Mouse (Mus musculus) megakaryocyte, embryonic 14.5 days (primary cell): Measurements from ENCODE around the gene Gm11444. TPM values are rescaled to one million over a fixed set of nuclear protein-coding genes. Genes with fewer than 3 reads are reported as not detected.
A peak's percentile ranks its signal among the peaks of the same experiment; 100 is the strongest.

ENCODE experiments used
- H3K27me3 ChIP-seq: replicated peaks from 2 replicates; pipeline ENCODE3; 2012; ENCODE audit warnings: inconsistent platforms
- H3K36me3 ChIP-seq: replicated peaks from 2 replicates; pipeline ENCODE3; 2012; ENCODE audit warnings: low read length, inconsistent platforms, mixed read lengths
- H3K4me1 ChIP-seq: 2 replicates; pipeline ENCODE4 v1.6.1; 2012; ENCODE audit warnings: inconsistent platforms
- H3K4me3 ChIP-seq: replicated peaks from 2 replicates; pipeline ENCODE3; 2012; ENCODE audit warnings: moderate library complexity, mild to moderate bottlenecking, inconsistent platforms
- H3K9me3 ChIP-seq: 2 replicates; pipeline ENCODE4 v1.6.1; 2012; ENCODE audit warnings: inconsistent platforms
- FLI1 ChIP-seq: IDR thresholded peaks from 2 replicates; pipeline ENCODE4 v1.6.1; 2012; ENCODE audit warnings: low read length, inconsistent platforms, mixed read lengths
- GATA1 ChIP-seq: IDR thresholded peaks from 3 replicates; pipeline ENCODE4 v1.6.1; 2012; ENCODE audit warnings: mixed read lengths, low read length, inconsistent platforms, borderline replicate concordance
- polyA plus RNA-seq: library from polyadenylated mRNA; stranded (reverse); fragments of >175 nt; gene quantifications from 2 replicates; pipeline ENCODE4 v1.2.3, GENCODE M21; 2012; ENCODE audit warnings: low replicate concordance; ENCODE audit not compliant: insufficient read depth

The Gm11444 gene
- polyA plus RNA-seq, 1 experiment = not detected

DNA sequence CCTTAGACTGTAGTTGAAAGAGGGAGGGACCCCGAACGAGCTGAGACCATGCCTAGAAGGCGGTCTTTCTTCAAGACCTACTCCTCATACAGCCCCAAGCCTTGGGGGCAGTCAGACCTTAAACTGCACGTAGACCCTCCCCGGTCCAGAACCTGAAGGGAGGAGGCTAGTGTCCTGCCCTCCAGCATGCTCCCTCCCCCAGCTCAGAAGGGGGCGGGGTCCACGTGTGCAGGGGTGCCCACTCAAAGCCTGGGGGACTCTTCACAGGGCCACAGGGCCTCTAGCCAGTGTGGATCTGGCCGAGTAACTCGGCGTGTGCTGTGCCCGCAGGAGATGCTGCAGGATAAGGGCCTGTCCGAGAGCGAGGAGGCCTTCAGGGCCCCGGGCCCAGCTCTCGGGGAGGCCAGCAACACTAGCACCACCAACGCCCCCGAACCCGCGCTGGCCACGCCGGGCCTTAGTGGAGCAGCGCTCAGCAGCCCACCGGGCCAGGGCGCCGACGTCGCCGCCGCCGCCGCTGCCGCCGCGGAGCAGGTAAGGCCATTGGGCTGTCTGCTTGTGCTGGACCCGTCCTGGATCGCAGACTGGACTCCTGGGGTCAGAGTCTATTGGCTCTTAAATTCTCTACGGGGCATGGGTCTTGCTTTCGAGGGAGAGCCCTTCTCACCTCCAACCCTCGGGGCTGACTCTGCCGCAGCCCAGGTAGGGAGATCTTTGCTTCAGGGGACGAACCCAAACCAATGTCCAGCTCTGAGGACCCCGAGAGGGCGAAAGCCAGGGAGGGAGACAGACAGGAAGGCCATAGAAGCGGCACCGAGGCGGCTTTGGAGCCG, 39.8 kb upstream of the Gm11444 start:
- Histone ChIP-seq H3K4me1 (peaks cover 44% of the 10 kb centered on the region), H3K4me3 (no peak overlapping the region), H3K27me3 (peaks cover 98% of the 10 kb centered on the region), H3K9me3 (peaks cover 12% of the 10 kb centered on the region), H3K36me3 (no peaks in the 10 kb centered on the region)
- TF ChIP-seq FLI1 (no peak), GATA1 (no peak)

DNA sequence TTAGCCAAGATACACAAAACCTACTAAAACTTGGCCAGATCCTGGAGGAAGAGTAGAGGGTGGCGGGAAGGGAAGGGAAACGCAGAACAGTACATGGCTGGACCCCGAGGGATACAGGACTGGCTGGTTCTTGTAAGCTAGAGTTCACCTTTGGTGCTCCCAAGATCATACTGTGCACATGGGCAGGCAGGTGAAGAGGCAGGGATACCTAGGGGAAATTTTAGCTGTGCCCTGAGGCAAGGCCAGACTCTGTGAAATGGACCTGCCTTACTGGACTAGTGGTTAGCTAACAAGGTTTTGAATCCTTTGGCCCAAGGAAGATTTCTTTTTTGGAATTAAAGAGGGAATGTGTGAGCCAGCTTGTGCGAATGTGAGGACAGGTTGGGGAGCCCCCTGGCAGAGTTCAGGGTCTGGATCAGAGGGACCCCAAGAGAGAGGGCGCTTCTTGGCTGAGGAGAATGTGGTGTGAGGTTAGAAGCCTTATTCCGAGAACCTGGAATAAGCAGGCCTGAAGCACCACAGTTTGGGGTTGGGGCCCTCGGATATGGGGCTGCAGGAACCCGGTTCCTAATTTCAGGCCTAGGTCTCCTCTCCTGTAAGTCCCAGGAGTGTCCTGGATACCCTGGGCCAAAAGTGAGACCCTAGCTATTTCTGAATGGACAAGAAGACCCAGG, 39.1 kb upstream of the Gm11444 start:
- H3K4me1 ChIP-seq = peaks cover 39% of the 10 kb centered on the region
- peaks cover 12% of the 10 kb centered on the region for H3K9me3 ChIP-seq
- H3K27me3 ChIP-seq = peaks cover 99% of the 10 kb centered on the region
- TF ChIP-seq FLI1 = no peak
- TF ChIP-seq GATA1 = no peak
- no peaks in the 10 kb centered on the region for H3K36me3 ChIP-seq
- no peak overlapping the region for H3K4me3 ChIP-seq

DNA sequence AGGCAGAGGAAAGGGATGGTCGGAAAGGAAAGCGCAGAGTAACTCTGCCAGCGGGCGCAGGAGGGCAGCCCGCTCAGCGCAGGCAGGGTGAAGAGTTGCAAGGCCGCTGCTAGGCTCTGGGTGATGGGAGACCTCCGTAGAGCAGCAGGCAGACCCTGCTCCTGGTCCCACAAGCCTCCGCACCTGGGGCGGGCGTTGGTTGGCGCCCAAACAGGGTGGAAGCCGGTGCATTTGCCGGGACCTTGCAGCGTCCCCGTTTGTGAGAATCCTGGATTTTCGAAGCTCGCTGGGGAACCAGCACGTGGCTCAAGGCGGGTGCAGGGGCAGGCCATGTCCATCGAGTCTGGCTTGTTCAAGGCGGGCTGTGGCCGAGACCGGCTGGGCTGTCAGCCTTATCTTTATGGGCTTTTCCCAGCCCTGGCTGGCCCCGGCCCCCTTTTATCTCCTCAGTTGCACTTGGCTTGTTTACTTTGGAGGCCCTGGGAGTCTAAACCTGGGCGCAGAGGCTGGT, 38.4 kb upstream of the Gm11444 start:
- H3K27me3 ChIP-seq = peaks cover 96% of the 10 kb centered on the region
- no peak for TF ChIP-seq FLI1
- no peak for TF ChIP-seq GATA1
- H3K4me3 ChIP-seq = peak overlapping the region; percentile 62
- H3K36me3 ChIP-seq = no peaks in the 10 kb centered on the region
- peaks cover 34% of the 10 kb centered on the region for H3K4me1 ChIP-seq
- peaks cover 12% of the 10 kb centered on the region for H3K9me3 ChIP-seq

DNA sequence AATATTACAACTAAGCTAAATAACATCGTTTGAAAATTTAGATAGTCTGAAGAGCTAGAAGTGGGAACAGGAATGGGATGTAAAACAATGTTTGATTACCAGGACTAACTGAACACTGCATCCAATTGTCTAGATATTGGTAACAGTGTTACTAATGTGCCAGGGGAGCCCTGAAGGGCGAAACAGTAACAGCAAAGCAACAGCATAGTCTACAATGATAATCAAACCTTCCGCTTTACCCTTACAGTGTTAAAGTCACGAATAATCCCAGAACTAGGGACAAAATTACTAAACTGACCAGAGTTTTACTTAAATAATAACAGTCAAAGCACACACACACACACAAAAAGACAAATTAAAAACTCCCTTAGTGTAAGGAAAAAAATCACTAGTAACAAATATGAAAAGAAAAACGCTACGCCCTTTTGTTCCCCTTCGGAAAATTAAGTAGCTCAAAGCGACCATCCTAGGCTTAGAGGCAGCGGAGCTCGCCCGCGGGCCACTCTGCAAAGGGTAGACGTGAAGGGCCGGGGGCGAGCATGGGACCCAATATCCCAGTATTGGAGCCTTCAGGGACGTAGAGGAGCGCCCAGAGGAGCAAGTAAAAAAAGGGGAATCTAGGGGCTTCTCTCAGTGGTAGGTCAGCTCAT, 37.8 kb upstream of the Gm11444 start:
- peak overlapping the region; percentile 62 for H3K4me3 ChIP-seq
- H3K4me1 ChIP-seq = peaks cover 31% of the 10 kb centered on the region
- H3K27me3 ChIP-seq = peaks cover 95% of the 10 kb centered on the region
- H3K36me3 ChIP-seq = no peaks in the 10 kb centered on the region
- no peak for TF ChIP-seq FLI1
- TF ChIP-seq GATA1 = no peak
- peaks cover 12% of the 10 kb centered on the region for H3K9me3 ChIP-seq

DNA sequence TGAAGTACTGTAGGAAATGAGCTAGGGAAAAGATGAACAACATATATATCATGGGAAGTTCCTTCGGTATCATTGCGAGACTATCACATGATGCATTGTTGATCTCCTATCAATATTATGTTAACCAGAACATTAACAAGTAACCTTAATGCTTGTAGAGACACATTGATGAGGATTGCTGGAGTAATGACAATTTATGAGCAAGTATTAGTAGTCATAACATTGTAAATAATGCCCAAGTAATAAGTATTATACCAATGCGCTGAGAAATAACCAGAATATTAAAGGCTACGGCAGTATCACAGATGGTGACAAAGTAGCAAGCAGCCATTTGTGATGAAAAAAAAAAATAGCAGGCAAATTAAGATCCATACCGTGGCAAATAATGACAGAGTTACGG, 37.1 kb upstream of the Gm11444 start:
- H3K9me3 ChIP-seq = peaks cover 12% of the 10 kb centered on the region
- no peaks in the 10 kb centered on the region for H3K36me3 ChIP-seq
- no peak overlapping the region for H3K4me3 ChIP-seq
- peaks cover 27% of the 10 kb centered on the region for H3K4me1 ChIP-seq
- H3K27me3 ChIP-seq = peaks cover 94% of the 10 kb centered on the region
- TF ChIP-seq GATA1 (no peak), FLI1 (no peak)

DNA sequence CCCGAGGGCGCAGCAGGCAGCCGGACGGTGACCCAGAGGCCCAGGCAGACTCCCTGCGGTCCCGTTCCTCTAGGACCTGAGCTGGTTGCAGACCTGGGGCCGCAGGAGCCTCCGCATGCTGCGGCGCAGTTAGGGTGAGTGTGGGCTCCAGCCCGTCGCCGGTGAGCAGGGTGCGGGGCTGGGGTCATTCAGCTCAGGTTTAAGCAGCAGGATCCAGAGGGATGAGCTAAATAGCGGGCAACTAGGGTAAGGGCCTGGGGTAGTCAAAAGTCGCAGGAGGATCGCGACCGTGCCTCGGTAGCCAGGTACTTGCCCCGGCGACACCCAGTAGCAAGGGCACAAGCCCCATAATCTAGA, 36.3 kb upstream of the Gm11444 start:
- Histone ChIP-seq H3K4me3 (no peak overlapping the region), H3K36me3 (no peaks in the 10 kb centered on the region), H3K27me3 (peaks cover 93% of the 10 kb centered on the region), H3K9me3 (peaks cover 12% of the 10 kb centered on the region), H3K4me1 (peaks cover 23% of the 10 kb centered on the region)
- TF ChIP-seq GATA1 = no peak
- no peak for TF ChIP-seq FLI1

DNA sequence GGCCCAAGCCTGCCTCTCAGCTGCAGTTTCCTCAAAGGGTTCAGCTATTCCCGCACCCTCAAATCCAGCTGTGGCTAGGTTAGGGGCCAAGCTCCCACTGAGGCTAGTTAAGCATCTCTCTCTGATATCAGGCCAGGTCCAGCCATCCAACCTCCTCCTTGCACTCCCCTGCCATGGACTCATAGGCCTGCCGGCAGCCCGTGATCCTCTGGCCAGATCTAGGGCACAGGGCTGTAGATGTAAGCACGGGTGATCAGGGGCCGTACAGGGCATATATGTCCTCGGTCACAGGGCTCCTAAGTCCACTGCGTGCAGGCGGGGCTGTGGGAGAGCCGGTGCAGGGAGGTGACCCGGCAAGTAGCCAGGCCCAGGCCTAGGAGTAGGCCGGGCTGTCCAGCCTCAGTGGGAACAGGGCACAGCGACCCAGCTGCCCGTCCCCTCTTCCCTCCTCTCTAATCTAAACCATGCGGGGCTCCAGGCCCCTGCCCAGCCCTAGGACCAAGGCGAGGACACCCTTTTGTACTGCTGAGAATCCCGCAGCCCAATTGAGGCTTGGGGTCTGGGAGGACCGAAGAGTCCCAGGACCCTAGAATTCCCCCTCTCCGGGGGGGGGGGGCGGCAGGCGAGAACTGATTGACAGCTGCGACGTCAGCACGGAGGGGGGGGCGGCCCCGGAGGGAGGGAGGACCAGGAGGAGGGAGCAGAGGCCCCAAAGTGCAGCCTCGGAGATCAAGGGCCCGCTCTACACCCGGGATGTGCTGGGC, 35.7 kb upstream of the Gm11444 start, which contains the start of gene Tbx4:
Gene Tbx4, plus strand, starts transcription at position 758 of the 764 bp plus-strand sequence.
- no peak for TF ChIP-seq GATA1
- no peak for TF ChIP-seq FLI1
- H3K9me3 ChIP-seq = peaks cover 12% of the 10 kb centered on the region
- no peaks in the 10 kb centered on the region for H3K36me3 ChIP-seq
- peaks cover 93% of the 10 kb centered on the region for H3K27me3 ChIP-seq
- H3K4me3 ChIP-seq = no peak within 1 kb of the TSS
- H3K4me1 ChIP-seq = peaks cover 19% of the 10 kb centered on the region

DNA sequence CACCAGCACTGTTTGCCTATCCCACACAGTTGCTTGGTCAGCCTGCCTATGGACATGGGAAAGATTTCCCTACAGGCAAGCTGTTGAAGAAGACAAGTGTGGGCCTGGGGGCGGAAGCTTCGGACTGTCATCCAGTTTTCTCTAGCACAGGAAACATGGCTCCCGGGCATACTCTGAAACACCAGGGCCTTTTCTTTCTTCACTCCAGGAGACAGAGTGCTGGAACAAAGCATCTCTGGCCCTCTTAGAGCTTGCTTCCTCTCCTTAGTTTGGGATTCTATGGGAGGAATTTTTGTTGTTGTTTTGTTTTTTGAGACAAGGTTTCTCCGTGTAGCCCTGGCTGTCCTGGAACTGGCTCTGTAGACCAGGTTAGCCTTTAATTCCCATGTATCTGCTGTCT, 34.4 kb upstream of the Gm11444 start:
- Histone ChIP-seq H3K9me3 (peaks cover 12% of the 10 kb centered on the region), H3K4me3 (no peak overlapping the region), H3K36me3 (no peaks in the 10 kb centered on the region), H3K4me1 (peaks cover 7% of the 10 kb centered on the region), H3K27me3 (peaks cover 90% of the 10 kb centered on the region)
- TF ChIP-seq FLI1 (no peak), GATA1 (no peak)

DNA sequence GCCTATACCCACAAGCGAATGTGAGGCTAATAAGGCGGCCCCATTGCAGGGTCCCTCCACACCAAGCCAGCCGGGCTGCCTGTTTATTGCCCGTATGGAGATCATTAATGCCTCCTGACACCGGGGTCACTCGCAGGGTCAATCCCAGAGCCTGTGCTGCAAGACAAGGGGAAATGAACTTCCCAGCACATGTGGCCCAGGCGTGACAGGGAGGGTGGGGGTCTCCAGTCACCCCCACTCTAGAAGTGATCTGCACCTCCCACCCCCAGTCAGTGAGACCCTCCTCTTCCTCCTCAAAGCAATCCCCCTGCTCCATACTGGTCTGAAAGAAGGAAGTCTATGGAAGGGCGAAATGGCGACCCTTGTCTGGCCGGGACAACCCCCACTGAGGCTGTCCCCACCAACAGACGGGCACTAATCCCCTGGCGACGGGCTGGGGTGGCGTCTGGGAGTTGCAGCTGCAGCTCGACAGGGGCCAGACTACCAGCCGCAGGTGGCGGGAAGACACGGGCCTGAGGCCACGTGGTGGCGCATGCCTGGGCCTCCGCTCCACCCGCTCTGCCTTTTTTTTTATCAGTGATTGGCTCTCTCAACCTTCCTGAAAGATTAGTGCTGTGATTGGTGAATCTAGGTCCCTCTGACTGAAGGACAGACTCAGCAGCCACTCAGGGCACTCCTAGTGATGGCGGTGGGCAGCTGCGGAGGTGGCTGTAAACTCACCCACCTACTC, 26.1 kb upstream of the Gm11444 start:
- TF ChIP-seq FLI1 = no peak
- peaks cover 27% of the 10 kb centered on the region for H3K9me3 ChIP-seq
- H3K4me1 ChIP-seq = no peaks in the 10 kb centered on the region
- peaks cover 79% of the 10 kb centered on the region for H3K27me3 ChIP-seq
- no peak overlapping the region for H3K4me3 ChIP-seq
- H3K36me3 ChIP-seq = no peaks in the 10 kb centered on the region
